Mouse (Mus musculus) kidney, postnatal 0 days (tissue): ENCODE results near the gene Npas1. TPM values are rescaled to one million over a fixed set of nuclear protein-coding genes. Genes with fewer than 3 reads are reported as not detected.

ENCODE experiments used
- ATAC-seq: fragments of 200-750 bp; cut with Nextera tagmentation; replicated peaks from 2 replicates; pipeline ENCODE4 v1.8.0; 2017; ENCODE audit warnings: low read depth, moderate number of reproducible peaks, moderate TSS enrichment, moderate library complexity; ENCODE audit not compliant: low FRiP score
- DNase-seq: peaks from one replicate; pipeline ENCODE4 v3.0.0-alpha.2; 2016; ENCODE audit warnings: low spot score
- H3K27ac ChIP-seq: fragments of 300-500 bp; sonication (generic); 2 replicates; pipeline ENCODE4 v1.5.1; 2014; ENCODE audit warnings: mild to moderate bottlenecking
- H3K27me3 ChIP-seq: fragments of 300-500 bp; sonication (generic); 2 replicates; pipeline ENCODE4 v1.6.1; 2014; ENCODE audit warnings: low read length, mixed read lengths; ENCODE audit not compliant: insufficient read depth
- H3K36me3 ChIP-seq: fragments of 300-500 bp; sonication (generic); 2 replicates; pipeline ENCODE4 v1.6.1; 2014; ENCODE audit warnings: low read length, mixed read lengths; ENCODE audit not compliant: insufficient read depth
- H3K4me1 ChIP-seq: fragments of 300-500 bp; sonication (generic); replicated peaks from 2 replicates; pipeline ENCODE4 v1.6.1; 2014; ENCODE audit warnings: antibody characterized with exemption, low read length, mixed read lengths; ENCODE audit not compliant: insufficient read depth
- H3K4me2 ChIP-seq: fragments of 300-500 bp; sonication (generic); 2 replicates; pipeline ENCODE4 v1.6.1; 2014; ENCODE audit warnings: mild to moderate bottlenecking, low read length, moderate library complexity, mixed read lengths
- H3K4me3 ChIP-seq: fragments of 300-500 bp; sonication (generic); replicated peaks from 2 replicates; pipeline ENCODE4 v1.5.1; 2014; ENCODE audit warnings: low read depth, low read length
- H3K9ac ChIP-seq: fragments of 300-500 bp; sonication (generic); 2 replicates; pipeline ENCODE4 v1.6.1; 2014; ENCODE audit warnings: low read depth, low read length
- H3K9me3 ChIP-seq: fragments of 300-500 bp; sonication (generic); replicated peaks from 2 replicates; pipeline ENCODE4 v1.6.1; 2016; ENCODE audit warnings: low read length, inconsistent platforms, mixed read lengths
- CTCF ChIP-seq: IDR thresholded peaks from 2 replicates; pipeline ENCODE4 v1.5.1; 2016; ENCODE audit warnings: antibody characterized with exemption, low read depth, mild to moderate bottlenecking, moderate library complexity
- WGBS: fragments of 180-500 bp; shearing (Covaris S2); extraction: QIAGEN DNeasy Blood & Tissue Kit; methylation state at CpG from one replicate; pipeline ENCODE4 v1.1.7; 2014; 5-methylcytosine and 5-hydroxymethylcytosine counted together
- polyA plus RNA-seq: library from polyadenylated mRNA; unstranded; fragments of >200 nt; fragmentation: Nextera tagmentation; extraction: Ambion mirVana; gene quantifications from 2 replicates; pipeline ENCODE4 v1.2.1, GENCODE M21; 2015

The Npas1 gene
- polyA plus RNA-seq, 1 experiment from 2014 or later, result 0.33 TPM

DNA sequence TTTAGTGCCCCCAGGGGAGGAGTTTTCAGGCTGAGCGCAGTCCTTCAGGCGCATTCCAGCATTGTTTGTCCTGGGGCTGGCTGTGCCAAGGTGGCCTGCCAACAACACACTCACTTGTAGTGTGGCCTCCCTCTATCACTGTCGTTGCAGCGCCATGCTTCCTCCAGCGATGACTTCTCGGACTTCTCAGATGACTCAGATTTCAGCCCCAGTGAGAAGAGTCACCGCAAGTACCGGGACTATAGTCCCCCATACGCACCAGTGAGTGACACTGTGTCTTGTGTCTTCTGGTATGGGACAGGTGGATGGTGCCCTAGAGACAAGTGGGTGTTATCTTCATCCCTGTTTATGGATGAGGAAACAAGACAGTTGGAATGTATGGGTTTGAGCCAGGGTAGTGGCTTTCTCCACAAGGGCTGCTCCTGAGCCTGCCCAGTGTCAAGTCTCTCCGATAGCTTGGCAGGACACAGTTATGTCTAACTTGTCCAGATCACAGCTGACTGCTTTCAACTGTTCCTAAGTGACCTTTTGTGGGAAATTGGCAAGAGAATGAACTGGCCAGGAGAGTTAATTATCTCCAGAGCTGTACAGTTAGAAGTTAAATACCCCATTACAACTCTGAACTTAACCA, 60.3 kb downstream of the Npas1 start:
- Histone ChIP-seq H3K4me3 (no peak overlapping the region), H3K27ac (peak overlapping the region; percentile 50; the same call in 1 of the 2 replicates), H3K4me2 (no peak overlapping the region), H3K9ac (no peak overlapping the region), H3K27me3 (no peaks in the 10 kb centered on the region), H3K4me1 (peaks cover 27% of the 10 kb centered on the region; the same call in 1 of the 2 replicates), H3K36me3 (peaks cover 48% of the 10 kb centered on the region), H3K9me3 (no peaks in the 10 kb centered on the region)
- ATAC-seq, result no peak; the same call in 1 of the 2 replicates
- 60% methylated on average over 10 of the region's 10 CpGs for WGBS
- DNase-seq, result peak; percentile 49
- no peak for TF ChIP-seq CTCF

DNA sequence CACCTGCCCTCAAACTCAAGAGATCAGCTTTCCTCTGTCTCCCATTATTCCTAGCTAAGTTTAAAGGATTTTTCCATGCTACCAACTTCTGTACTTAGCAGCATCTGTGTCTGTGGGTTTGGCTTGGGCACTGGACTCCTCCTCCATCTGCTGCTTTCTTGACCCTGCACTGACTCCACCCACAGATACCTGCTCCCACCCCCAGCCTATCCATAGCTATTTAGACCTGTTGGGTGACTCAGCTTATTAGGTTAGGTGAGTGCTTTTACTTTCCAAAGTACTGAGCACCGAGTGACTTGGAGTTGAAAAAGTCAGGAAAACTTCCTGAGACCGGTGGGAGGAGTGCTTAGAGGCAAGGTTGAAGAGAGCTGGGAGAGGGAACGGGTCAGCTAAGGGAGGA, 62.1 kb downstream of the Npas1 start:
- Histone ChIP-seq H3K4me1 (peaks cover 30% of the 10 kb centered on the region; the same call in 1 of the 2 replicates), H3K9me3 (no peaks in the 10 kb centered on the region), H3K9ac (no peak overlapping the region), H3K4me3 (no peak overlapping the region), H3K27ac (peak overlapping the region; percentile 66), H3K36me3 (peaks cover 31% of the 10 kb centered on the region), H3K4me2 (no peak overlapping the region), H3K27me3 (no peaks in the 10 kb centered on the region)
- ATAC-seq, result peak; percentile 81; the same call in 1 of the 2 replicates
- 51% methylated on average over 3 of the region's 3 CpGs for WGBS
- DNase-seq, result peak; percentile 41
- TF ChIP-seq CTCF, result no peak

DNA sequence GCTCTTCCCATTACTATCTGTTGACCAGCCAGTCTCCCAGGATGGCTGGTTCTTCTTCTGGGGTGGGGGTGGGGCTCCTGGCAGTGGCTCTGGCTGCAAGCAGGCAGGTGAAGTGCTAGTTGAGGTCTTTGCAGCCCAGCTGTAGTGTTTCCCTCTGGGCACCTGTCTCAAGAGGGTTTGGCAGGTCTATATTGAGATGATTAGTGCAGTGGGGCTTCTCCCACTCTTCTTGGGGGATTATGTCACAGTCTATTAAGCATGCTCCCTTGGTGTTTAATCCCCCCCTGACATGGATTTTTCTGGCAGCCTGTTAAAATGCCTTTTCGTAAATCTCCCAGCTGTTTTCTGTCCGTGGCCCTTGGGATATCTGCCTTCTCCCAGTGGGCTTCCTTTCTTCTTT, 64.6 kb downstream of the Npas1 start:
- no peak for TF ChIP-seq CTCF
- Histone ChIP-seq H3K9me3 (no peaks in the 10 kb centered on the region), H3K36me3 (peaks cover 13% of the 10 kb centered on the region), H3K27me3 (no peaks in the 10 kb centered on the region), H3K4me2 (no peak overlapping the region), H3K27ac (no peak overlapping the region), H3K9ac (no peak overlapping the region), H3K4me1 (peaks cover 28% of the 10 kb centered on the region; the same call in 1 of the 2 replicates), H3K4me3 (no peak overlapping the region)
- DNase-seq (peak; percentile 37), ATAC-seq (no peak)
- WGBS, result 36% methylated on average over 2 of the region's 2 CpGs

DNA sequence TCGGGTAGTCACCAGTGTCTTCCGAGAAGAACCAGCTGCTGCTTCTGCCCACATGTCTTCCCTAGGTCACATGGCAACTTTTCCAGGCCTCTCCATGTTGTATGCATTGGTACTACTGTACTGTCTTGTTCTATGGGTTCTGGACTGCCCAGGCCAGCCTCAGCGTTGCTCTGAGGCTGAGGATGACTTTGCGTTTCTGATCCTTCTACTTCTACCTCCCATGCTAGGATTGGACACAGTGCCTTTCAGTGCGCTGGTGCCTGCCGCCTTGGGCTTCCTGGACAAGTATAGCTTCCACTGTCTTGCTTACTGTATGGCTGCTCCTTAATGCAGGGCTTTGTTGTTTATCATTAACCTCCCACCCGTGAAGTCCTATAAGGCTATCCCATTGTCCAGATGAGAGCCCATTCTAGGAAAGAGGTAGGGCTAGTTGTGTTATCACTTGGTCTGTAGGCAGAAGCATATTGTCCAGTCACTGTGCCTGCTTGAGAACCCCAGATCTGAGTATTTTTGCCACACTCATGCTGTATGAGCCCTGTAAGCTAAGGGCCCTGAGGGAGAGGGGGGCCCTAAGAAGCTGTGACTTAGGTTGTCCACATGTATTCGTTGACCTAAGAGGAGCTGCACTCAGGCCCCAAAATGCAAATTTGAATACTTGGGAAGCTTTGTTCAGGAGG, 65.2 kb downstream of the Npas1 start:
- H3K27me3 ChIP-seq, result no peaks in the 10 kb centered on the region
- no peaks in the 10 kb centered on the region for H3K9me3 ChIP-seq
- no peak overlapping the region for H3K4me2 ChIP-seq
- H3K4me1 ChIP-seq, result peaks cover 25% of the 10 kb centered on the region; the same call in 1 of the 2 replicates
- peaks cover 9% of the 10 kb centered on the region; the same call in 1 of the 2 replicates for H3K36me3 ChIP-seq
- no peak overlapping the region for H3K4me3 ChIP-seq
- ATAC-seq (no peak), DNase-seq (no peak)
- 73% methylated on average over 8 of the region's 8 CpGs for WGBS
- no peak for TF ChIP-seq CTCF
- no peak overlapping the region for H3K27ac ChIP-seq
- no peak overlapping the region for H3K9ac ChIP-seq

DNA sequence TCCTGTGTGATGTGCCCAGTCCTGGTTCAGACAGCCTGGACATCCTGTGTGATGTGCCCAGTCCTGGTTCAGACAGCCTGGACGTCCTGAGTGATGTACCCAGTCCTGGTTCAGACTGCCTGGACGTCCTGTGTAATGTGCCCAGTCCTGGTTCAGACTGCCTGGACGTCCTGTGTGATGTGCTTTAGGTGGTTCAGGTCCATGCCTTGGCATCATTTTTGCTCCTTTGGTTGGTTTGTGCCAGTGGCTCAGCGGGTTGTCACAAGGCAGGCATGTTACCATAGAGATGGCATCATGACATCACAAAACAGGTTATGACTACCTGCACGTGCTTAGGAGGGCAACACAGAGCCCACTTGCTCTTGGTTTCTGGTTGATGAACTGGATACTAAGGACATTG, 66.4 kb downstream of the Npas1 start:
- Histone ChIP-seq H3K4me1 (peaks cover 14% of the 10 kb centered on the region; the same call in 1 of the 2 replicates), H3K27me3 (no peaks in the 10 kb centered on the region), H3K36me3 (no peaks in the 10 kb centered on the region), H3K27ac (no peak overlapping the region), H3K4me3 (no peak overlapping the region), H3K9ac (no peak overlapping the region), H3K9me3 (no peaks in the 10 kb centered on the region), H3K4me2 (no peak overlapping the region)
- TF ChIP-seq CTCF, result no peak
- WGBS, result 88% methylated on average over 5 of the region's 5 CpGs
- ATAC-seq, result no peak
- no peak for DNase-seq

DNA sequence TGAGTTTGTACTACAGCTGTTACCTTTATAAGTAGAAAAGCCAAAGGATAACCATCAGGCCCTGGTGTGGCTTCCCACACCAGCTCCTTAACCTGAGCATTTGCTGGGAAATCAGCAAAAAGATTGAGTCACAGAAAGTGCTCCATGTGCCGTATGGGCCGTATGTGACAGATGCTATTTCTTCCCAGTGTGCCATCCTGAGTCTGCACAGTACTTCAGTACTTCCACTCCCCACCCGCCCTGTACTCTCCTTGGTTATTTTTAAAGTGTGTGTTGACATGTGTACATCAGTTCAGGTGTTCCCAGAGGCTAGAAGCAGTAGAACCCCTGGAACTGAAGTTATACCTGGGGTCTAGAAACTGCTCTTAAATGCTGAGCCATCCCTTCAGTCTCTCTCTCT, 70.5 kb downstream of the Npas1 start:
- Histone ChIP-seq H3K36me3 (no peaks in the 10 kb centered on the region), H3K27ac (no peak overlapping the region), H3K27me3 (no peaks in the 10 kb centered on the region), H3K4me2 (no peak overlapping the region), H3K9me3 (no peaks in the 10 kb centered on the region), H3K4me3 (no peak overlapping the region), H3K4me1 (peaks cover 26% of the 10 kb centered on the region), H3K9ac (no peak overlapping the region)
- WGBS, result 85% methylated on average over 3 of the region's 3 CpGs
- no peak for TF ChIP-seq CTCF
- no peak for ATAC-seq
- no peak for DNase-seq

Other genes with a start within 250 kb of the Npas1 start
- gene C5ar2, start 233.6 kb downstream of the Npas1 start, polyA plus RNA-seq, result 0.08 and 0.11 TPM in 2 replicates
- gene C5ar1, start 218.2 kb downstream of the Npas1 start, polyA plus RNA-seq, result 3.1 and 3.4 TPM in 2 replicates
- gene Inafm1, start 204.1 kb downstream of the Npas1 start, polyA plus RNA-seq, result 28.2 and 32.0 TPM in 2 replicates
- 14.2 and 17.1 TPM in 2 replicates for gene Ccdc9, start 190.9 kb downstream of the Npas1 start, polyA plus RNA-seq
- 12.4 and 13.1 TPM in 2 replicates for gene Bbc3, start 169.3 kb downstream of the Npas1 start, polyA plus RNA-seq
- gene Sae1, start 89.9 kb downstream of the Npas1 start, polyA plus RNA-seq, result 184 and 212 TPM in 2 replicates
- gene Zc3h4, start 76.8 kb downstream of the Npas1 start, polyA plus RNA-seq, result 9.6 and 10.4 TPM in 2 replicates
- 74.2 and 81.9 TPM in 2 replicates for gene Tmem160, start 24.9 kb downstream of the Npas1 start, polyA plus RNA-seq
- 10.3 and 10.9 TPM in 2 replicates for gene Arhgap35, start 137.3 kb upstream of the Npas1 start, polyA plus RNA-seq
- not detected in 2 replicates for gene Ceacam15, start 198.0 kb upstream of the Npas1 start, polyA plus RNA-seq
- not detected in 2 replicates for gene Ceacam9, start 244.2 kb upstream of the Npas1 start, polyA plus RNA-seq